Mouse (Mus musculus) ovary, postnatal 14 days (tissue): ENCODE data around the gene Sytl2.
A peak's percentile ranks its signal among the peaks of the same experiment; 100 is the strongest.

Source experiments
- DNase-seq: peaks from one replicate; pipeline ENCODE4 v3.0.0; 2022; ENCODE audit warnings: low spot score

Gene Sytl2

GRCm38 (mm10) chr7:90370071-90370851 is 68.2 kb downstream of the Sytl2 start:
- DNase-seq = no peak

- no peak for DNase-seq
These were observed 70.8 kb downstream of the Sytl2 start for GRCm38 (mm10) chr7:90372804-90373203.

- no peak for DNase-seq
These were observed 82.4 kb downstream of the Sytl2 start for GRCm38 (mm10) chr7:90384411-90384810.

- no peak for DNase-seq
These were observed 84.9 kb downstream of the Sytl2 start for GRCm38 (mm10) chr7:90386885-90387459.

GRCm38 (mm10) chr7:90389765-90390164 is 87.7 kb downstream of the Sytl2 start:
- DNase-seq = no peak

GRCm38 (mm10) chr7:90395073-90395472 is 93.0 kb downstream of the Sytl2 start:
- no peak for DNase-seq

- no peak for DNase-seq
These were observed 93.9 kb downstream of the Sytl2 start for GRCm38 (mm10) chr7:90395928-90396327.

GRCm38 (mm10) chr7:90409934-90410333 is 107.9 kb downstream of the Sytl2 start:
- peak; percentile 64 for DNase-seq

GRCm38 (mm10) chr7:90426020-90427001 is 124.3 kb downstream of the Sytl2 start, which contains the start of gene Ccdc89:
Ccdc89 (plus strand) TSS chr7:90426577.
- peak; percentile 57 for DNase-seq

- no peak for DNase-seq
These were observed 125.0 kb downstream of the Sytl2 start for GRCm38 (mm10) chr7:90427006-90427405.

GRCm38 (mm10) chr7:90432221-90432620 is 130.2 kb downstream of the Sytl2 start:
- no peak for DNase-seq

GRCm38 (mm10) chr7:90440044-90440443 is 138.0 kb downstream of the Sytl2 start:
- no peak for DNase-seq

- DNase-seq = no peak
These were observed 140.0 kb downstream of the Sytl2 start for GRCm38 (mm10) chr7:90442070-90442469.

- peak; percentile 93 for DNase-seq
These were observed 140.5 kb downstream of the Sytl2 start, which contains the start of gene Crebzf for GRCm38 (mm10) chr7:90442518-90443080. Crebzf (plus strand) TSS chr7:90442729.

GRCm38 (mm10) chr7:90443101-90444091 is 141.3 kb downstream of the Sytl2 start:
- DNase-seq = peak; percentile 58

GRCm38 (mm10) chr7:90444206-90444605 is 142.2 kb downstream of the Sytl2 start:
- no peak for DNase-seq

GRCm38 (mm10) chr7:90456149-90456844 is 154.2 kb downstream of the Sytl2 start:
- no peak for DNase-seq

GRCm38 (mm10) chr7:90456845-90457468 is 154.9 kb downstream of the Sytl2 start, which contains the start of gene Tmem126a:
Tmem126a (minus strand) TSS chr7:90457229.
- DNase-seq = peak; percentile 69

GRCm38 (mm10) chr7:90457517-90457916 is 155.5 kb downstream of the Sytl2 start:
- DNase-seq = no peak
